Mouse (Mus musculus) midbrain, postnatal 0 days (tissue): Measurements from ENCODE around the gene Bcar3. TPM values are rescaled to one million over a fixed set of nuclear protein-coding genes. Genes with fewer than 3 reads are reported as not detected.
"Not testable (repeated sequence)": the region's sequence is repeated elsewhere in the genome, so short reads cannot be mapped to it uniquely, and the experiment has no call there.

Experiments
- ATAC-seq: fragments of 200-750 bp; cut with Nextera tagmentation; 2 replicates; pipeline ENCODE4 v1.8.0; 2017; ENCODE audit warnings: moderate number of reproducible peaks, mild to moderate bottlenecking, moderate TSS enrichment, moderate library complexity; ENCODE audit not compliant: low FRiP score
- DNase-seq: peaks from one replicate; pipeline ENCODE4 v3.0.0-alpha.2; 2015; ENCODE audit warnings: low spot score
- H3K27ac ChIP-seq: fragments of 300-500 bp; sonication (generic); 2 replicates; pipeline ENCODE4 v1.5.1; 2014; ENCODE audit warnings: low read depth, mild to moderate bottlenecking, low read length, mixed read lengths
- H3K27me3 ChIP-seq: fragments of 300-500 bp; sonication (generic); 2 replicates; pipeline ENCODE4 v1.6.1; 2014; ENCODE audit warnings: low read length, control low read depth, mixed read lengths; ENCODE audit not compliant: insufficient read depth
- H3K36me3 ChIP-seq: fragments of 300-500 bp; sonication (generic); 2 replicates; pipeline ENCODE4 v1.6.1; 2014; ENCODE audit warnings: low read length, control low read depth, mixed read lengths; ENCODE audit not compliant: insufficient read depth
- H3K4me1 ChIP-seq: fragments of 300-500 bp; sonication (generic); 2 replicates; pipeline ENCODE4 v1.6.1; 2014; ENCODE audit warnings: mild to moderate bottlenecking, control low read depth, antibody characterized with exemption, low read length, mixed read lengths; ENCODE audit not compliant: insufficient read depth
- H3K4me2 ChIP-seq: fragments of 300-500 bp; sonication (generic); 2 replicates; pipeline ENCODE4 v1.6.1; 2014; ENCODE audit warnings: low read depth, mild to moderate bottlenecking, low read length, mixed read lengths; ENCODE audit not compliant: poor library complexity, severe bottlenecking
- H3K4me3 ChIP-seq: fragments of 300-500 bp; sonication (generic); 2 replicates; pipeline ENCODE4 v1.5.1; 2014; ENCODE audit warnings: low read depth, mild to moderate bottlenecking, low read length, moderate library complexity
- H3K9ac ChIP-seq: fragments of 300-500 bp; sonication (generic); replicated peaks from 2 replicates; pipeline ENCODE4 v1.6.1; 2014; ENCODE audit warnings: mild to moderate bottlenecking, low read length, moderate library complexity, mixed read lengths; ENCODE audit not compliant: poor library complexity, severe bottlenecking
- H3K9me3 ChIP-seq: fragments of 300-500 bp; sonication (generic); 2 replicates; pipeline ENCODE4 v1.6.1; 2016; ENCODE audit warnings: low read length, control low read depth
- CTCF ChIP-seq: IDR thresholded peaks from 2 replicates; pipeline ENCODE4 v1.5.1; 2016; ENCODE audit warnings: antibody characterized with exemption, mild to moderate bottlenecking
- WGBS: fragments of 180-500 bp; shearing (Covaris S2); extraction: QIAGEN DNeasy Blood & Tissue Kit; methylation state at CpG from one replicate; pipeline ENCODE4 v1.1.7; 2014; 5-methylcytosine and 5-hydroxymethylcytosine counted together
- polyA plus RNA-seq: library from polyadenylated mRNA; unstranded; fragments of >200 nt; fragmentation: Nextera tagmentation; extraction: Ambion mirVana; gene quantifications from 2 replicates; pipeline ENCODE4 v1.2.1, GENCODE M21; 2015
- total RNA-seq: library from RNA; depleted of rRNA; stranded (reverse); fragments of >200 nt; gene quantifications from 2 replicates; pipeline ENCODE4 v1.2.3, GENCODE M21; 2014

The Bcar3 gene
- total and polyA plus RNA-seq, 2 experiments from 2014 or later: 6.0 to 27.2 TPM

DNA sequence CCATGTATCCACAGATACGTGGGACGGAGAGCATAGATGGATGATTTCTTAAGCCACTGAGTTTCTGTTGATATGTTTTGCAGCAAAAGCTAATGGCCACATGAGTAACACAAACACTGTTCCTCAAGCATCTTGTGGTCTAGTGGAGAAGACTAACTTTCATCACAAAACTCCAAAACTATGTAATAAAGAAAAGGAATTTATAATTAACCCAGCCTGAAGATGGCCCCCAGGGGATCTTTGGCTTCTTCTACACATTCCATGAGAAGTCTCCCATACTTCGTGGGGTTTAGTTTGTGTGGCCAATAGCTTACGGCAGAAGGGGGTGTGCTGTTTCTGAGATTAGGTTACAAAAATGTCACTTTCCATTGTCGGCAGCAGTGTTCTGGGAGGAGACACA, 92.5 kb downstream of the Bcar3 start:
- H3K4me1 ChIP-seq: no peaks in the 10 kb centered on the region
- no peaks in the 10 kb centered on the region for H3K36me3 ChIP-seq
- H3K4me3 ChIP-seq: no peak overlapping the region
- ATAC-seq (no peak), DNase-seq (no peak)
- WGBS: 94% methylated on average over 5 of the region's 5 CpGs
- H3K9me3 ChIP-seq: no peaks in the 10 kb centered on the region
- H3K27me3 ChIP-seq: no peaks in the 10 kb centered on the region
- TF ChIP-seq CTCF: no peak
- H3K4me2 ChIP-seq: no peak overlapping the region
- H3K9ac ChIP-seq: no peak overlapping the region
- H3K27ac ChIP-seq: no peak overlapping the region

DNA sequence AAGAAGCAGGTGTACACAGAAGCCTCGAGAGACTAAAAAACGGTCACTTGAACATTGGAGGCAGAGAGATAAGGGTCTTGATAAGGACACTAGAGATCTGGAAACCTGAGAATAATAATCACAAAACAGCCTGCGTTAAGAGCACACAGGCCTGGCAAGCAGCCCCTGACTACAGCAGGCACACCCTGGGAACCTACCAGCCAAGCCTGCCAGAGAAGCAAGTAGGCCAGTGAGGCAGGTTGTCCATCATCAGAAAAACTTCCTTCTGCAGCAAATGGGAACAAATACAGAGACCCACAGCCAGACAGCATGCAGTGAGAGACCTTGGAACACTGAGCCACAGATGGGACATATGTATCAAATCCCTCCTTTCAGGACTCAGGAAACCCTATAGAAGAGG, 93.8 kb downstream of the Bcar3 start:
- Histone ChIP-seq H3K36me3 (no peaks in the 10 kb centered on the region), H3K4me3 (no peak overlapping the region), H3K4me1 (no peaks in the 10 kb centered on the region), H3K27me3 (no peaks in the 10 kb centered on the region), H3K27ac (no peak overlapping the region), H3K9me3 (no peaks in the 10 kb centered on the region), H3K4me2 (no peak overlapping the region), H3K9ac (no peak overlapping the region)
- DNase-seq (no peak), ATAC-seq (no peak)
- 85% methylated on average over 3 of the region's 3 CpGs for WGBS
- no peak for TF ChIP-seq CTCF

DNA sequence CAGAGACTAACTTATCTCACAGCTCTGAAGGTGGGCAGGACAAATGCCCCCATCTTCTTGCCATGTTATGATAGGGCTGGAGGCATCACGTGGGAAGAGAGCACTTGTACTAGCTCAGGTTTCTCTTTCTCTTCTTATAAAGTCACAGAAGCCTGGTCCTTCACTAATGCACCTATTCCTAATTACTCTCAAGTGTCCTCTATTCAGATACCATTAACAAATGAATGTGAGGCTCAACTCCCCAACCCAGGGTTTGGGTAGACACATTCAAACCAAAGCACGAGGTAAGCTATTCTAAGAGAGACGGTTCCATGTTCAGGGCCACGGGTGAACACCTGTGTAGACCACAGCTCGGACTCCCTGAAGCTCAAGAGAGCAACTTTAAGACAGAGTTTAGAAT, 96.0 kb downstream of the Bcar3 start:
- no peaks in the 10 kb centered on the region for H3K4me1 ChIP-seq
- WGBS: 90% methylated on average over 5 of the region's 5 CpGs
- ATAC-seq: no peak

GRCm38 (mm10) chr3:122391098-122391497, 97.2 kb downstream of the Bcar3 start:
- ATAC-seq: no peak
- WGBS: 83% methylated on average over 2 of the region's 2 CpGs

More for the DNA sequence above, 96.0 kb downstream of the Bcar3 start:
- Histone ChIP-seq H3K4me2 (no peak overlapping the region), H3K36me3 (no peaks in the 10 kb centered on the region), H3K9me3 (no peaks in the 10 kb centered on the region), H3K27me3 (no peaks in the 10 kb centered on the region), H3K4me3 (no peak overlapping the region), H3K27ac (no peak overlapping the region), H3K9ac (no peak overlapping the region)
- no peak for TF ChIP-seq CTCF
- no peak for DNase-seq

GRCm38 (mm10) chr3:122391816-122392215, 97.9 kb downstream of the Bcar3 start:
- no peak overlapping the region for H3K4me3 ChIP-seq
- DNase-seq (no peak), ATAC-seq (no peak)
- no peak for TF ChIP-seq CTCF
- no peak overlapping the region for H3K9ac ChIP-seq
- 64% methylated on average over 12 of the region's 12 CpGs for WGBS
- H3K27me3 ChIP-seq: no peaks in the 10 kb centered on the region
- no peaks in the 10 kb centered on the region for H3K36me3 ChIP-seq
- no peak overlapping the region for H3K4me2 ChIP-seq
- no peaks in the 10 kb centered on the region for H3K4me1 ChIP-seq
- H3K9me3 ChIP-seq: no peaks in the 10 kb centered on the region
- no peak overlapping the region for H3K27ac ChIP-seq

More at GRCm38 (mm10) chr3:122391098-122391497, 97.2 kb downstream of the Bcar3 start:
- H3K27me3 ChIP-seq: no peaks in the 10 kb centered on the region
- H3K27ac ChIP-seq: no peak overlapping the region
- no peaks in the 10 kb centered on the region for H3K4me1 ChIP-seq
- H3K4me2 ChIP-seq: no peak overlapping the region
- no peak for TF ChIP-seq CTCF
- H3K9ac ChIP-seq: no peak overlapping the region
- DNase-seq: no peak
- no peak overlapping the region for H3K4me3 ChIP-seq
- no peaks in the 10 kb centered on the region for H3K9me3 ChIP-seq
- H3K36me3 ChIP-seq: no peaks in the 10 kb centered on the region

GRCm38 (mm10) chr3:122393411-122393810, 99.5 kb downstream of the Bcar3 start:
- H3K9me3 ChIP-seq, ATAC-seq: not testable (repeated sequence)
- 67% methylated on average over 4 of the region's 4 CpGs for WGBS

More at GRCm38 (mm10) chr3:122393411-122393810, 99.5 kb downstream of the Bcar3 start:
- H3K27ac ChIP-seq, H3K4me2 ChIP-seq, DNase-seq, H3K4me1 ChIP-seq, H3K27me3 ChIP-seq, H3K36me3 ChIP-seq, H3K9ac ChIP-seq, H3K4me3 ChIP-seq: not testable (repeated sequence)
